Mouse (Mus musculus) forebrain, embryonic 14.5 days (tissue): ENCODE measurements around the gene Atg9a. TPM values are rescaled to one million over a fixed set of nuclear protein-coding genes. Genes with fewer than 3 reads are reported as not detected.
A peak's percentile ranks its signal among the peaks of the same experiment; 100 is the strongest.

Experiments
- ATAC-seq: fragments of 200-750 bp; cut with Nextera tagmentation; 2 replicates; pipeline ENCODE4 v1.8.0; 2017; ENCODE audit warnings: mild to moderate bottlenecking, moderate library complexity
- DNase-seq: peaks from one replicate; pipeline ENCODE4 v3.0.0-alpha.2; 2015; ENCODE audit warnings: low spot score
- H3K27ac ChIP-seq: fragments of 300-500 bp; sonication (generic); 2 replicates; pipeline ENCODE4 v1.5.1; 2014; ENCODE audit warnings: low read depth, mild to moderate bottlenecking, control low read depth, low read length, moderate library complexity
- H3K27me3 ChIP-seq: fragments of 300-500 bp; sonication (generic); replicated peaks from 2 replicates; pipeline ENCODE4 v1.6.1; 2014; ENCODE audit warnings: low read length, control low read depth, mixed read lengths; ENCODE audit not compliant: control insufficient read depth, insufficient read depth
- H3K36me3 ChIP-seq: fragments of 300-500 bp; sonication (generic); 2 replicates; pipeline ENCODE4 v1.6.1; 2014; ENCODE audit warnings: low read length, control low read depth; ENCODE audit not compliant: control insufficient read depth, insufficient read depth
- H3K4me1 ChIP-seq: fragments of 300-500 bp; sonication (generic); 2 replicates; pipeline ENCODE4 v1.6.1; 2014; ENCODE audit warnings: antibody characterized with exemption, low read length, control low read depth; ENCODE audit not compliant: control insufficient read depth, insufficient read depth
- H3K4me2 ChIP-seq: fragments of 300-500 bp; sonication (generic); 2 replicates; pipeline ENCODE4 v1.6.1; 2014; ENCODE audit warnings: mild to moderate bottlenecking, control low read depth, low read length
- H3K4me3 ChIP-seq: fragments of 300-500 bp; sonication (generic); 2 replicates; pipeline ENCODE4 v1.5.1; 2014; ENCODE audit warnings: low read depth, low read length, control low read depth
- H3K9ac ChIP-seq: fragments of 300-500 bp; sonication (generic); 2 replicates; pipeline ENCODE4 v1.6.1; 2014; ENCODE audit warnings: mild to moderate bottlenecking, low read length, control low read depth, moderate library complexity
- H3K9me3 ChIP-seq: fragments of 300-500 bp; sonication (generic); replicated peaks from 2 replicates; pipeline ENCODE4 v1.6.1; 2016; ENCODE audit warnings: low read length, control low read depth, mixed read lengths; ENCODE audit not compliant: control insufficient read depth
- WGBS: fragments of 180-500 bp; shearing (Covaris S2); extraction: QIAGEN DNeasy Blood & Tissue Kit; methylation state at CpG from one replicate; pipeline ENCODE4 v1.1.7; 2014; 5-methylcytosine and 5-hydroxymethylcytosine counted together
- polyA plus RNA-seq: library from polyadenylated mRNA; unstranded; fragments of >200 nt; fragmentation: Nextera tagmentation; extraction: Ambion mirVana; gene quantifications from 2 replicates; pipeline ENCODE4 v1.2.1, GENCODE M21; 2014

Gene Atg9a
- polyA plus RNA-seq, 1 experiment from 2014 or later: 25.5 TPM

DNA sequence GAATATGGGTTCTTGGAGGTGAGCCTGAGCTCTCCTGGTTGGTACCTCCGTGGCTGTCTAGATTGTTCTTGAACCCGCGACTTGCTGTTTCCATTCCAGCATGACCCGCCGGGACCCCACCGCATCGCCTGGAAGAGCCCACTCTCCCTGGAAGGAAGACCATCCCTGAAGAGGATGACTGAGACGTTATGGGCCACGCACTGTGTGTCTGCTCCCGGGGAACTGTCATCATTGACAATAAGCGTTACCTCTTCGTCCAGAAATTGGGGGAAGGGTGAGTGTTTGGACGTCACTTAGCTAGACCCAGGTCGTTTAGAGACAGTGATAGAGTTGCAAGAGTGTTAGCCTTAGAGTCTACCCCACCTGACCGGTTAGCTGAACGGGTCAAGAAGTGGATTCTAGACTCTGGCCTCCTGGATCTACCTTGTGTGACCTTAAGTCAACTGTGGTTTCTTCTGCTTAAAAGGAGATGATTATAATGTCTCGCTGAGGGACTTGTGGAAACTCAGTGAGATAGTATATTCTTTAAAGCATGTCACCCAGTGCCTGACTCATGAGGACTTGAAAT is 19.2 kb upstream of the Atg9a start:
- H3K9ac ChIP-seq: peak overlapping the region; percentile 96
- ATAC-seq: no peak; the same call in none of the 2 replicates
- H3K4me1 ChIP-seq: peaks cover 15% of the 10 kb centered on the region
- H3K36me3 ChIP-seq: peaks cover 41% of the 10 kb centered on the region
- no peak for DNase-seq
- no peaks in the 10 kb centered on the region for H3K27me3 ChIP-seq
- 14% methylated on average over 17 of the region's 17 CpGs for WGBS
- H3K4me3 ChIP-seq: peak overlapping the region; percentile 95
- H3K27ac ChIP-seq: no peak overlapping the region
- no peaks in the 10 kb centered on the region for H3K9me3 ChIP-seq
- peak overlapping the region; percentile 95 for H3K4me2 ChIP-seq

DNA sequence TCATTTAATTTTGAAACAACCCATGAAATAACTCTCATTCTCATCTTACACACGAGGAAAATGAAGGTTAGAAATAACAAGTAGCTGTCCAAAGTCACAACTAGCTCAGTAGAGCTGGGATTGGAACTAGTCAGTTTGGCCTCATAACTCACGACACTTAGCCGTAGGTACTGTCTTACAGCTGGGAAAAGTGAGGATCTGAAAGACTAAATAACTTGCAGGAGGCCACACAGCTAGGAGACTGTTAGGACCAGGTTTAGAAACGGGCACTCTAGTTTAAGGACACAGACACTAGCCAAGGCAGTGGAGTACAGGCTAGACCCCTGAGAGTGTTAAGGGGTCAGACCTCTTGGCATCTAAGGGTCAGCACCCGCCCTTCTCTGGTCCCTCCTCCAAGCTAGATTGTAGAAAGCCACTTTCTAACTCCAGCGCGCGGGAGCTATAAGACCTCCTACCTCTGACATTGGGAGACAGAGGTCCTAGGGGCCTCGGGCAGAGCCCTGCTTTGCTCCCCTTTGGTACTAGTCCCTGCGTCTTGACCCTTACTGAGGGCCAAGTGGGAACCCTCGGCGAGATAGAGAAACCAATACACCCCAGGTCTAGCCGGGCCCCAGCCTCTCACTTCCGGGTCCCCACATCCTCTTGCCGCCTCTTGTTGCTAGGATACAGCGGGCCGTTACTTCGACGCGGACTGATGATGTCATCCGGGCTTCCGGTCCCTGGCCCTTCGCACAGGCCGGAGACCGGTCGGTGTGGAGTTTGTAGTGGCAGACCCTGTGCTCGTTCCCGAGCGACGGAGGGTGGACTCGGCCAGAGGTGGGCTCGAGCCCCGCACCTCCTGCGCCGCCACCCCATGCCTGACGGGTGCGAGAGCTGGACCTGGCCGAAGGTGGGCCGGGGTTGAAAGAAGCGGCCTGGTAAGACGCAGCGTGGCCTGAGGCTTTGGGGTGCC is 18.4 kb upstream of the Atg9a start, which contains the start of the genes Glb1l and Stk16:
Gene Glb1l (minus strand): TSS at position 678 of the 952 bp plus-strand sequence.
Gene Stk16 (plus strand): TSS at position 703 of the 952 bp plus-strand sequence.
- H3K27me3 ChIP-seq: no peaks in the 10 kb centered on the region
- no peaks in the 10 kb centered on the region for H3K9me3 ChIP-seq
- 6% methylated on average over 42 of the region's 42 CpGs for WGBS
- peaks cover 15% of the 10 kb centered on the region for H3K4me1 ChIP-seq
- peak within 1 kb of the TSS; percentile 95 for H3K4me2 ChIP-seq
- H3K36me3 ChIP-seq: peaks cover 34% of the 10 kb centered on the region
- peak; percentile 98 for DNase-seq
- peak within 1 kb of the TSS; percentile 96 for H3K9ac ChIP-seq
- ATAC-seq: peak; percentile 98
- H3K27ac ChIP-seq: no peak within 1 kb of the TSS
- H3K4me3 ChIP-seq: peak within 1 kb of the TSS; percentile 95

DNA sequence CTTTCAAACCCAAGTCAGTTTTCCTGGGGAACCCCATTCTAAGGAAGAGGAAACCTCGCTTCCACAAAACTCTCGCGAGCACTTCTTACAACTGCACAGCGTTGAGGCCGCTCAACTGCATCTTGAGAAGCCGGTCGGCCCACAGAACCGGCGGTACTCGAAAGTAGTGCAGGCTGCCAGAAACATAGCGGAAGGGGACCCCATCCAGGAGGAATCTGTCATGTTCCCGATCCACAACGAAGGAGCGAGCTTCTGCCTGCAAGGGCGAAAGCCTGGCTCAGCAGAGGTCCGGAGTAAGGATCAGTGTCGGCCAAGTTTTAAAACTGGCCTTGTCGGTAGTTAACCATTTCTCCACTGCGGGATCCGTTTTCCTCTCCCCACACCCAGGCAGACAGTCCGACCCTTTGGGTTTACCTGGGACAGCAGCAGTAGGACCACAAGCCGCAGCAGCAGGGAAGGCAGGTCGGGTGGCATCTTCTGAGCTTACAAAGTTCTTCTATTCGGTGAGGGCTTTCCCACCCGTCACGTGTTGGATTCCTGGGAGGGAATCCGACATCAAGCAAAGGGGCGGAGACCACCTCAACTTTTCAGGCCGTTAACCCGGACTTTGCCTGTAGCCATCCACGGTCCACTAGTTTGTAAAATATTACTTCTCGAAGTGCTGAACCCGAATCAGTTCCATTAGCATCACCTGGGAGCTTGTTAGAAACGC is 17.1 kb upstream of the Atg9a start:
- no peaks in the 10 kb centered on the region for H3K9me3 ChIP-seq
- peak overlapping the region; percentile 18 for H3K4me3 ChIP-seq
- peak overlapping the region; percentile 43 for H3K9ac ChIP-seq
- H3K4me1 ChIP-seq: peaks cover 15% of the 10 kb centered on the region
- no peak overlapping the region for H3K27ac ChIP-seq
- H3K4me2 ChIP-seq: peak overlapping the region; percentile 95
- no peak for ATAC-seq
- no peak for DNase-seq
- H3K36me3 ChIP-seq: peaks cover 23% of the 10 kb centered on the region
- WGBS: 20% methylated on average over 34 of the region's 34 CpGs
- no peaks in the 10 kb centered on the region for H3K27me3 ChIP-seq

DNA sequence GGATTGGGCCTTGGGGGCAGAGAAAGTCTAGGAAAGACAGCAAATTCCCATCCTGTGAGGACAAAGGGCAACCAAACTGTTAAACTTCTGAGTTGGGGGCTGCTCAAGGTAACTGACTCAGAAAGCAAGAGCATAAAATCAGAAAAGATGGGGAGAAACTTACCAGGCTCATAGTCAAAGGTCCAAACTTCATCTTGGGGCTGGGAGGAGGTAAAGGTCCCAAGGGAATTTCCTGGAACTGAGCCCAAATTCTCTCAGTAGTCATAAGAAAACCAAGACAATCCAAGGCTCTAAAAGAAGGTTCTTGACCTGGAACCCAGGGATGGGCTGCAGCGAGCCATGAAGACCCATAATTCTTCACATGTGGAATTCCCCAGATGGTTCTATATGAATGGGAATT is 9.2 kb upstream of the Atg9a start:
- H3K27me3 ChIP-seq: no peaks in the 10 kb centered on the region
- WGBS: 100% methylated on average over 1 of the region's 1 CpGs
- no peak overlapping the region for H3K9ac ChIP-seq
- H3K9me3 ChIP-seq: no peaks in the 10 kb centered on the region
- DNase-seq: no peak
- H3K4me2 ChIP-seq: no peak overlapping the region
- no peak overlapping the region for H3K4me3 ChIP-seq
- H3K36me3 ChIP-seq: peaks cover 41% of the 10 kb centered on the region
- no peaks in the 10 kb centered on the region for H3K4me1 ChIP-seq
- H3K27ac ChIP-seq: no peak overlapping the region
- ATAC-seq: no peak

DNA sequence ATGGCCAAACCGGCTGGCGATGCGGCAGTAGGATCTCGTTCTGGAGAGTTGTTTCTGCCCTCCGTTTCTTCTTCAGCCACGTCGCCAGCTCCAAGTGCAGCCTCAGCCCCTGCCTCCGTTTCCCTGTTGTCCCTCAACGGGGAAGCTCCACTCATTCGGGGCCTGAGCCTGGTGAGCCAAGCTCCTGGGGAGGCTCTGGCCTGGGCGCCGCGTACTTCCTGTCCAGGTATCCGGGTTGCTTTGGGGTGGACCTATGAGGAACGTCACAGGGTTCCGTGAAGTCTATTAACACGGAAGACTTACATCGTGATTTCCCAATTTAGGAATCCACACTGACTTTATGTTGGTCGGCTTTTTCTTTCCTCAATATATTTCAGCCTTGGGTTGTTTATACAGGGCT is 456 bp upstream of the Atg9a start:
- H3K36me3 ChIP-seq: peaks cover 31% of the 10 kb centered on the region
- peak overlapping the region; percentile 83 for H3K9ac ChIP-seq
- WGBS: under 1% methylated on average over 19 of the region's 19 CpGs
- H3K4me3 ChIP-seq: peak overlapping the region; percentile 62
- H3K9me3 ChIP-seq: no peaks in the 10 kb centered on the region
- DNase-seq: no peak
- H3K4me2 ChIP-seq: peak overlapping the region; percentile 98
- peak overlapping the region; percentile 84 for H3K27ac ChIP-seq
- peak; percentile 9; the same call in 1 of the 2 replicates for ATAC-seq
- peaks cover 14% of the 10 kb centered on the region for H3K4me1 ChIP-seq
- H3K27me3 ChIP-seq: no peaks in the 10 kb centered on the region

DNA sequence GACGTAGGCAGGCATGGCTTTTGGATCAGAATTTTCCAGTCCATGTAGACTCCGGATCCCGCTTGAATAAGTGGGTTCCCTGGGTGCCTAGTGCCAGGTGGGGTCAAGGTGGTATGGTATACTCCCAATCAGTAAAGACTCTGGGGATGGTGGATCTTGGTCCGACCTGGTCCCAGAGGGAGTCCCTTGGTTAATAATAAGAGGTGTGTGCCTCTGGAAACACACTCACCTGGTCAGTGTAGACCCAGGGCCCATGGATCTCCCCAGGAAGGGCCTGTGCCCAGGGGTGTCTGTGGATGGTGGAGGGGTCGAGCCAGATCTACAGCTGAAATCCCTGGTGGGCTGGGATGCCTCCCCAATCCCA is 756 bp downstream of the Atg9a start:
- H3K9ac ChIP-seq: peak overlapping the region; percentile 87
- 49% methylated on average over 5 of the region's 5 CpGs for WGBS
- H3K36me3 ChIP-seq: peaks cover 30% of the 10 kb centered on the region
- ATAC-seq (no peak), DNase-seq (no peak)
- H3K4me3 ChIP-seq: peak overlapping the region; percentile 62
- peak overlapping the region; percentile 81 for H3K27ac ChIP-seq
- H3K9me3 ChIP-seq: no peaks in the 10 kb centered on the region
- H3K4me1 ChIP-seq: peaks cover 14% of the 10 kb centered on the region
- H3K27me3 ChIP-seq: no peaks in the 10 kb centered on the region
- peak overlapping the region; percentile 84 for H3K4me2 ChIP-seq

DNA sequence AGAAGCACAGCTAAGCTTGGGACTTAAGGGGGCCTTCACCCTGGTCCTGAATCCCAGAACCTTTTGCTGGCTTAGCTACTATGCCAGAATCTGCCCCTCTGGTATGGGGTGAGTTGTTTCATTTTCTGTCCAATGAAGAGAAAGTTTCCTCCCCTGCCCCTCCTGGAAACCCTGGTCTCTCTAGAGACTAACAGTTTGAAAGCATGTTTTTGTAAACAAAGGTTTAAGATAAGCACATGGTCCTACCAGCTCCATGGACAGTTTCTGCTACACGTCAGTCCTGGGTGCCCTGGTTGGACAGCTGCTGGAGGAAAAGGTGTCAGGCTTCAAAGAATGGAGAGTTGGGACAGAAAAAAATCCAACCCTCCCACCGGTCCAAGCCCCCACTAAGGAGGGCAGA is 1.4 kb downstream of the Atg9a start:
- Histone ChIP-seq H3K36me3 (peaks cover 30% of the 10 kb centered on the region), H3K4me2 (peak overlapping the region; percentile 84; the same call in 1 of the 2 replicates), H3K27ac (no peak overlapping the region), H3K9ac (no peak overlapping the region), H3K27me3 (no peaks in the 10 kb centered on the region), H3K9me3 (no peaks in the 10 kb centered on the region), H3K4me1 (peaks cover 14% of the 10 kb centered on the region), H3K4me3 (no peak overlapping the region)
- DNase-seq (no peak), ATAC-seq (no peak)
- WGBS: 76% methylated on average over 2 of the region's 2 CpGs

DNA sequence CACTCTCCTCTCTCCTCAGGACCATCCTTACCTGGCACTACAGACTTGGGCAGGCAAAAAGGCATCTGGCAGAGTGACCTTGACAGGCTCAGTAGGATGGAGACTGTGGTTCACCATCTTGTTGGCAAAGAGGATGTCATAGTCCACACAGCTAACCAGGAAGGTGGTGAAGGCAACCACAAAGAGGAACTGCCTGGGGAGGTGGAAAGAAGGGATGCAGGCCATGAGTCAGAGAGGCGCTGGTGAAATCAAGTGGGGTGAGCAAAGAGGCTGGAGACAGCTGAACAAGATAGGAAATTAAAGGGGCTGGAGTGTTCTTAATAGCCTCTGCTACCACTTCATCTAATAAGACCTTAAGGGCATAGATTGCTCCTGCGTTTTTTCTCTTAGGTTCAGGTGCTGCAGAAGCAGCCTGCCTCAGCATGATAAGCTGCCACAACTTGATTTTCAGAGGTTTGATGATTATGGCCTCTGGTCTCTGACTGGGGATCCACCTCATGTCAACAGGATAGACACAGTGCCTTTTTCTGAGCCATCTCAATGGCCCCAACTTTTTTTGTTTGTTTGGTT is 4.0 kb downstream of the Atg9a start:
- WGBS: 85% methylated on average over 2 of the region's 2 CpGs
- Histone ChIP-seq H3K9ac (no peak overlapping the region), H3K9me3 (no peaks in the 10 kb centered on the region), H3K4me1 (peaks cover 10% of the 10 kb centered on the region), H3K27ac (no peak overlapping the region), H3K4me3 (no peak overlapping the region), H3K4me2 (no peak overlapping the region), H3K36me3 (peaks cover 53% of the 10 kb centered on the region), H3K27me3 (no peaks in the 10 kb centered on the region)
- DNase-seq: no peak
- ATAC-seq: no peak
